Mouse (Mus musculus) stomach, postnatal 0 days (tissue): ENCODE measurements at regions not wholly inside any gene's neighbourhood (a gene's known extent, or its start where the extent isn't known, plus 50 kb on each side); places are given as distances from the start of the nearest gene placed in this dataset.

Experiments
- CTCF ChIP-seq: IDR thresholded peaks from 2 replicates; pipeline ENCODE4 v1.5.1; 2016; ENCODE audit warnings: antibody characterized with exemption, low read depth, mild to moderate bottlenecking, moderate library complexity
- EP300 ChIP-seq: optimal IDR thresholded peaks from 2 replicates; pipeline ENCODE3; 2016; ENCODE audit warnings: antibody characterized with exemption

GRCm38 (mm10) chr13:31468983-31469382, 87.0 kb upstream of the Foxq1 start:
- TF ChIP-seq CTCF = no peak
- TF ChIP-seq EP300 = no peak
